Mouse (Mus musculus): ENCODE data around the gene Gcg. TPM values are rescaled to one million over a fixed set of nuclear protein-coding genes. Genes with fewer than 3 reads are reported as not detected.
A peak's percentile ranks its signal among the peaks of the same experiment; 100 is the strongest.

Gene Gcg
- under 1 TPM in 1 of 2 experiments, not detected in 1; 0.50 TPM for total RNA-seq (2021)
- long read RNA-seq, experiment 1, result 0 reads
- long read RNA-seq, experiment 2, result 0 reads

DNA sequence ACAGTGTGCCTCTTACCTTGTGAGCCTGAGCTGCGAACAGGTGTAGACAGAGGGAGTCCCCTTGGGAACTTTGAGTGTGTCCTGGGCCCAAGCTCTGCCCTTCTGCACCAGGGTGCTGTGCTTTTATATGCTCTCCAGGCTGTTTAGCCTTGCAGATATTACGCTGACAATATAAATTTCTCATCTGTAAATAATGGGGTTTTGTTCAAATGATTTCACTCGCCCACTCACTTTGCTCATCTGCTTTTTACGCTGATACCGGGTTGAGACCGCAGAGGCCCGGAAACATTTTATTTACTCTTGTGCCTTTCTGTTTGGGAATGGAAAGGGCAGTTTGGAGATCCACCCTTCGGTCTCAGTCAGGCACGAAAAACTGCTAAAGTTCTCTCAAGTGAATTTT is at the start of gene Gcg:
Gcg (minus strand) TSS at position 101 of the 400 bp plus-strand sequence.
- intact Hi-C loops (cut with DNase I), result no loop called here
- no peak within 1 kb of the TSS for H3K4me3 ChIP-seq
- no peak for DNase-seq (ENCODE audit: extremely low spot score in 1 of 2, low spot score in 2 of 2)
- TF ChIP-seq CTCF (IDR thresholded peaks at IDR 0.05), result no peak
- no peak within 1 kb of the TSS for H3K27ac ChIP-seq

DNA sequence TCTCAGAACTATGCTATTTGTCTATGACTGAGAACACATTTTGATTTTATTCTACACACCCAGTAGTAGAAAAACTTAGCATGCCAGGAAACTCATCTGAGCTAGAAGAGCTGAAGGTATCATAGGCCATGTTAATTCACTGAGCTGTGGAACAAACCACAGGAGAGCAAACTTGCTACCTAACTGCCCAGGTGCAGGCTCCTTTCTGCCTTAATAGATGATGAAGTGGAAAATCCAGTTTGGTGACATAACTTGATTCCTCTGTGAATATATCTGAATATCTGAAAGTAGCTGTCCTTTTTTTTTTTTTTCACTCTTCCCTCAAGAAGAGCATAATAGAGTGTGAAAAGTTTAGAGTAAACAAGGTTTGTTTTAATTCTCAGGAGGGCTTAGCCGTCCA is 47.6 kb upstream of the Gcg start:
- H3K4me3 ChIP-seq, result no peak overlapping the region
- no peak overlapping the region for H3K27ac ChIP-seq
- DNase-seq (ENCODE audit: extremely low spot score in 1 of 2, low spot score in 2 of 2), result no peak
- intact Hi-C loops (cut with DNase I), result no loop called here
- no peak for TF ChIP-seq CTCF (IDR thresholded peaks at IDR 0.05)

DNA sequence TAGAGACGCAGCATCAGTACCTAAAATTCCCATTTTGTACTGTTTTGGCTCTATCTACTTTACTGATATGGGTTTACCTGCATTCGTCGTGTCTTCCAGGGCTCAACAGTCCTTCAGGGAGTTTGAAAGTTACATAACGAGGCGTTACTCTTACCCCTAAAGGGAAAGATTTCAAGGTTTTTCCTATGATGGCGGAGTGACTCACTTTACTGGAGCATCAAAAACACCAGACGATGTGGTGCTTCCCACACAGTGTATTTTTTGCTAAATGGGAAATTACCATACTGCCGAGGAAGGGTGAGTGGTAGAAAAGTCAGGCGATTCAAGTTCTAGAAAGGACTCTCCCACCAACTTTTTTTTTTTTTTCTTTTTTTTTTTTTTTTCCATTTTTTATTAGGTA is 42.9 kb upstream of the Gcg start:
- H3K27ac ChIP-seq, result peak overlapping the region; percentile 87
- intact Hi-C loops (cut with DNase I), result loop anchor here (1.0 kb wide), 1 partner anchor 31 kb away; no protein-coding TSS in a partner anchor
- DNase-seq (ENCODE audit: extremely low spot score in 1 of 2, low spot score in 2 of 2), result no peak
- H3K4me3 ChIP-seq, result no peak overlapping the region
- no peak for TF ChIP-seq CTCF (IDR thresholded peaks at IDR 0.05)

DNA sequence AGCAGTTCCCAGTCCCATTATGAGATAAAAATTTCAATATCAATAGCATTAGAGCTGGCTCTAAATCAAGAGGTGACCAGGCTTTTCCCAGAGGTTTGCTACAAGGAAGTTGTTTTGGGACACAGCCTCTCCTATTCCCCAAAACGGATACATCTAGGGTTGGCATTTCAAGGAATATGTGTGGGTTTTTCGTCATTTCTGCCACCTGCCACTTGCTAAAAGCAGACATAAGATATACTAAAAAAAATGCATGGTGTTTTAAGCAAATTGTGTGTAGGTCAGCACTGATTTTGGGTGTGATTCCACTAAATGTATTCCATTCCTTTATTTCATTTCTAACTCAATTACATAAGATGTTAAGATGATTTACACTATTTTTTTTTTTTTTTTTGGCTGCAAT is 34.3 kb upstream of the Gcg start:
- Histone ChIP-seq H3K4me3 (no peak overlapping the region), H3K27ac (peak overlapping the region; percentile 85)
- no peak for TF ChIP-seq CTCF (IDR thresholded peaks at IDR 0.05)
- intact Hi-C loops (cut with DNase I), result loop anchor here (2.0 to 10.0 kb wide), 5 partner anchors 15 to 863 kb away; partner anchors contain the start of gene Fap
- DNase-seq (ENCODE audit: extremely low spot score in 1 of 2, low spot score in 2 of 2), result no peak

DNA sequence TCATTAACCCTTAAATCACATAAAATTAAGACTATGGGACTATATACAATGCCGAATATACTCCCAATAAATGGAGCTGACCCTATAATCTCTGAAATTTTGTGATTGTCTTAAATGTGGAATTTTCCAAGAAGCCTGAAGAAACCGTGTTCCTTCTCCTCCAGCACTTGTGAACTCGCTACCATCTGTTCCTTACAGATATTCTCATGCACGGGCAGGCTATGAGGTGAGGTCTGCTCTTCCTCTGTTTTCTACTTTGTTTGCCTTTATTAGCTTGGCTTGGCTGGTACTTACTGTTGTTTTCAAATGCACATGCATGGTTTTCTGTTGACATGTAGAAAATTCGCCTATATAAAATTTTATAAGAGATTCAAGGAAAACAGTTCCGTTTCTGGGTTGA is 31.0 kb upstream of the Gcg start:
- intact Hi-C loops (cut with DNase I), result loop anchor here (2.0 to 10.0 kb wide), 3 partner anchors 58 to 860 kb away; no protein-coding TSS in a partner anchor
- H3K4me3 ChIP-seq, result no peak overlapping the region
- DNase-seq (ENCODE audit: extremely low spot score in 1 of 2, low spot score in 2 of 2), result no peak
- H3K27ac ChIP-seq, result peak overlapping the region; percentile 72
- no peak for TF ChIP-seq CTCF (IDR thresholded peaks at IDR 0.05)

DNA sequence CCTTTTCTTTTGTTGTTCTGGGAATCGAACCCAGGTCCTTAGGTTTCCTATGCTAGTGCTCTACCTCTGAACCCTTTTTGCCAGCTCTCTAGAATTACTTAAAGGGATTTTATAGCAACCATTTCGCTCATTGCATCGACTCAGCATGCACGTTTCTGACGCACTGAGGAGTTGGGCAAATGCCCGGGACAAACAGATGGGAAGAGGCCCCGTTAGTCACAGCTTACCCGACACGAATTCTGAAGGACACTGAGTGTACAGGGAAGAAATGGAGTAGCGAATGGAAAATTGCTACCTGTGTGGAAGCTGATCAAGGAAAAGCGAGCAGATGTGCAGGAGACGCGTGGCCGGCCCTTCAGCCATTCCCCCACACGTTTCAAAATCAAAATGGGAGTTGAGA is 30.0 kb upstream of the Gcg start:
- peak; percentile 46 to 82 for DNase-seq (ENCODE audit: extremely low spot score in 1 of 2, low spot score in 2 of 2)
- TF ChIP-seq CTCF (IDR thresholded peaks at IDR 0.05), result no peak
- no peak overlapping the region for H3K4me3 ChIP-seq
- intact Hi-C loops (cut with DNase I), result loop anchor here (5.0 to 10.0 kb wide), 2 partner anchors 701 to 859 kb away; no protein-coding TSS in a partner anchor
- H3K27ac ChIP-seq, result peak overlapping the region; percentile 72

DNA sequence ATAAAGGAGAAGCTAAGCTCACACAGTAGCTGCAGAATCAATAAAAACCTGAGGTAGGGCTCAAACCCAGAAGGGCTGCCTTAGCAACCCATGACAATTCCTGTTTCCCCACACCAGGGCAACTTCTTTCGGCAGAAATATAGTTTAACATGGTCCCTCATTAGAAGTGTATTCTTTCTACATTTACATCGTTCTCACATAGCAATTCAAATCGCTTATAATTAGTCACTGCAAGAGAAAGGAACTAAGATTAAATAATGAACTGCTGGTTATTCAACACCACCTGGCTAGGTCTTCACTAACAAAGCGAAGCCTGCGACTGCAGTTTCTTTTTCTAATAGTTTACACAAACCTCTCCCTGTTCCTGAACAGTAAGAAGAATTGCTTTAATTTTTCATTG is 23.7 kb upstream of the Gcg start:
- TF ChIP-seq CTCF (IDR thresholded peaks at IDR 0.05), result no peak
- intact Hi-C loops (cut with DNase I), result no loop called here
- no peak for DNase-seq (ENCODE audit: extremely low spot score in 1 of 2, low spot score in 2 of 2)
- Histone ChIP-seq H3K27ac (peak overlapping the region; percentile 69; the same call in 1 of the 2 replicates), H3K4me3 (no peak overlapping the region)

DNA sequence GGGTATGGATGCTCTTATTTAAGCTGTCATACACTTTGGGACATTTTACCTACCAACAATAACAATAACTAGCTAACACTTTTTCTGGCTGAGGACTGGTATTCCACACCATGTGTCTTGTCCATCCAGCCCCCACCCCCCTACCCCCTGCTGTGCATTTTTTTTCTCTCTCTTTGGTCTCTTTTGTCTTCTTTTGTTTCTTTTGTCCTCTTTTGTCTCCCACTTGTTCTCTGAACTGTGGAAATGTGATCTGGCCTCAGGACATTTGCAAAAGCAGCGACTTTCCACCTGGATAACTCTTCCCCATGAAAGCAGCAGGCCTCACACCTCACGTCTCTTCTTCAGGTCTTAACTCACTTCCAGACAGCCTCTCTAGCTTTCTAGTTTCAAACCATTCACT is 23.0 kb upstream of the Gcg start:
- Histone ChIP-seq H3K4me3 (no peak overlapping the region), H3K27ac (peak overlapping the region; percentile 69)
- DNase-seq (ENCODE audit: extremely low spot score in 1 of 2, low spot score in 2 of 2), result no peak
- no peak for TF ChIP-seq CTCF (IDR thresholded peaks at IDR 0.05)
- intact Hi-C loops (cut with DNase I), result no loop called here

DNA sequence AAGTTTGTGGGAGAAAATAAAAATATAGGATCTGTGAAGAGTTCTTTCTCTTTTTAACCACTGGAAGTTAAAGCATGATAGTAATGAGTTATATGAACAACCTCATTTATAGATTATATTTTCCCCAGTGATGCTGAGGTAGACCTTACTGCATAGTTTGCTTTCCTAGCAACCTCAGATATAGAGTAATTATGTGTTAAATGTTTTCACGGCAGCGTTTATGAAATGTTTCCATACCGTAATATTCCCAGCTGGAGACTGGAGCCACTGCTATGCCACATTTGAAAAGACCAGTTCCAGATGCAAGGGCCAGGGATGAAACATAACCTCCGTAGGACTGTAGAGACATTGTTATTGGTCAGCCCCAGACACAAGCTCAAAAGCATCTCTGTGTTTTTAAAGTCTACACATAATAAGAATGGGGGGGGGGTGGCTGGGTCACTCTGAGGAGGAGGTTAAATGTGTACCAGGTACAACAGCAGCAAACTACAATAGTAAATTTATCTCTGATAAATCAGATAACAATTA is 20.9 kb upstream of the Gcg start:
- intact Hi-C loops (cut with DNase I), result loop anchor here (5.0 kb wide), 1 partner anchor 123 kb away; no protein-coding TSS in a partner anchor
- no peak for DNase-seq (ENCODE audit: extremely low spot score in 1 of 2, low spot score in 2 of 2)
- no peak for TF ChIP-seq CTCF (IDR thresholded peaks at IDR 0.05)
- peak overlapping the region; percentile 66 for H3K27ac ChIP-seq
- H3K4me3 ChIP-seq, result no peak overlapping the region

DNA sequence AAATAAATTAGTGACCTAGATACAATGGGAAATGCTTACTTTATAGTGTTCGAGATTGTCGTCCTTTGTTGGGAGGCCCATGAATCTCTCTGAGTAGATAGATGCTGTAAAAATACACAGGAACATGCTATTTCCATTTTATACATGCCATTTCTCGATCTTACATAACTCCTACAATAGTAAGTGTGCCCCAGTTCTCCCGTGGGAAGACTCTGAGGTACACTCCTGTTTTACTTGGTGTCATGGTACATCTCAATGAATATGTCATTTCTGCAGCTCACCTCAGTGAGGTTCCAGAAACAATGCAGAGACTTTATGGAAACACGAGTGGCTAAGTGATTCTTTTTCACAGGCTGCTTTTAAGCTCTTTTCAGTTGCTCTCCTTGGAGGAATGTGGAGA is 19.9 kb upstream of the Gcg start:
- DNase-seq (ENCODE audit: extremely low spot score in 1 of 2, low spot score in 2 of 2), result no peak
- Histone ChIP-seq H3K4me3 (no peak overlapping the region), H3K27ac (peak overlapping the region; percentile 74)
- intact Hi-C loops (cut with DNase I), result loop anchor here (2.0 to 5.0 kb wide), 3 partner anchors 15 to 124 kb away; partner anchors contain the start of gene Fap
- TF ChIP-seq CTCF (IDR thresholded peaks at IDR 0.05), result no peak

DNA sequence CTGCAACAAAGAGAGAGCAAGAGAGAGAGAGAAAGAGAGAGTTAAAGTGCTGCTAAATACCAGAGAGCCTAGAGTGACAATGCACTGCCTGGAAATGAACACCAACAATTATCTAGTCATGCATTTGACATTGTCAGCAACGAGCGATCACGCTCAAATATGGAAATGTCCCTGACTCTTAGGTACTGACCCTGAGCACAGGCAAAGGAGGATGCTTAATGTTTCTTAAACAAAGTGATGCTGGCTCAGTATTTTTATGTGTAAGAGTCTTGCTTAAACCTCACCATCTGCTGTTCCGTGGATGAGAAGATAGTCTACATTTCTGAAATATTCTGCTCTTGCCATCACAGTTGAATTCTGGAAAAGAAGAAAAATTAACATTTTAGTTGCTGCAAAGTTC is 19.1 kb upstream of the Gcg start:
- intact Hi-C loops (cut with DNase I), result loop anchor here (2.0 to 5.0 kb wide), 3 partner anchors 16 to 125 kb away; partner anchors contain the start of gene Fap

DNA sequence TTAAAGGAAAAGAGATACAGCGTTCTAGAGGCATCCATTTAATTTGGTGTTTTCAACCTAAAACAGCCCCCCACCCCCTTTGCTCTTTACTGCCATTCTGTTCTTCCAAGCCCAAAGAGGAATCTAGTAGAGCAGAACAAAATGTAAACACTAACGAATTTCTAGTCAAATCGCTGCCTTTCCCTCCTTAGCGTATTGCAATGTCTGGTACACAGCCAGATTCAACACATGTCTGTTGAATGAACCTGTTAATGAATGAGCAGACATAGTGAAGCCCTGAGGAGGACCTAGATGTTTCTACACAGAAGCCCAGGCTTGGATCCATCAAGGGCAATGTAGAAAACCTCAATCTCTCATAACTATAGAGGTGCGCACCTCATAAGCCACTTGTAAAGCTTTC is 15.4 kb upstream of the Gcg start:
- no peak for TF ChIP-seq CTCF (IDR thresholded peaks at IDR 0.05)
- H3K4me3 ChIP-seq, result no peak overlapping the region
- no peak for DNase-seq (ENCODE audit: extremely low spot score in 1 of 2, low spot score in 2 of 2)
- intact Hi-C loops (cut with DNase I), result no loop called here
- no peak overlapping the region for H3K27ac ChIP-seq

More for the DNA sequence above, 19.1 kb upstream of the Gcg start:
- peak in 1 of 2 experiments; percentile 31 for DNase-seq (ENCODE audit: extremely low spot score in 1 of 2, low spot score in 2 of 2)
- no peak overlapping the region for H3K4me3 ChIP-seq
- no peak for TF ChIP-seq CTCF (IDR thresholded peaks at IDR 0.05)
- H3K27ac ChIP-seq, result peak overlapping the region; percentile 74

DNA sequence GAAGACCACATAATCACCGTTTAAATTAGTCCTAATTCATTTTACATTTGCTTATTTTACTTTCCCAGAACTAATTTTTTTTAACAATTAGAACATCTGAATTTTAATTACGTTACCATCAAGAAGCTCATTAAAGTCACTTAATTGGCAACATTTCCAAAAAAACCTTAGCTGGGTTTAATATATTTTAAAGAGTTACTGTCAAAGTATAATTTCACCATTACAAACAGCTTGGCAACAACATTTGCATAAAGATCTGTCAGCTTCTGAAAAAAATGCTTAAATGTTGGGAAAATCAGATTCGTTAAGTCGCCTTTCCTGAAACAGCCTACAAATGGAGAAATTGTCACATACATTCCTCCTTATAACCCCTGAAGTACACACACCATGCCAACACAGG is 14.6 kb upstream of the Gcg start:
- no peak for DNase-seq (ENCODE audit: extremely low spot score in 1 of 2, low spot score in 2 of 2)
- intact Hi-C loops (cut with DNase I), result no loop called here
- no peak overlapping the region for H3K4me3 ChIP-seq
- no peak for TF ChIP-seq CTCF (IDR thresholded peaks at IDR 0.05)
- no peak overlapping the region for H3K27ac ChIP-seq
